Mouse (Mus musculus) gonadal fat pad, adult 2 months (tissue): Measurements from ENCODE around the gene Nol8. TPM values are rescaled to one million over a fixed set of nuclear protein-coding genes. Genes with fewer than 3 reads are reported as not detected.

Source experiments
- DNase-seq: peaks from one replicate; pipeline ENCODE4 v3.0.0-alpha.2; 2012; ENCODE audit warnings: low read depth
- polyA plus RNA-seq: library from polyadenylated mRNA; depleted of rRNA; stranded (reverse); fragments of >200 nt; gene quantifications from 2 replicates; pipeline ENCODE4 v1.2.3, GENCODE M21; 2012; rRNA removed

Gene Nol8
- 2.1 and 2.5 TPM in 2 replicates for polyA plus RNA-seq

DNA sequence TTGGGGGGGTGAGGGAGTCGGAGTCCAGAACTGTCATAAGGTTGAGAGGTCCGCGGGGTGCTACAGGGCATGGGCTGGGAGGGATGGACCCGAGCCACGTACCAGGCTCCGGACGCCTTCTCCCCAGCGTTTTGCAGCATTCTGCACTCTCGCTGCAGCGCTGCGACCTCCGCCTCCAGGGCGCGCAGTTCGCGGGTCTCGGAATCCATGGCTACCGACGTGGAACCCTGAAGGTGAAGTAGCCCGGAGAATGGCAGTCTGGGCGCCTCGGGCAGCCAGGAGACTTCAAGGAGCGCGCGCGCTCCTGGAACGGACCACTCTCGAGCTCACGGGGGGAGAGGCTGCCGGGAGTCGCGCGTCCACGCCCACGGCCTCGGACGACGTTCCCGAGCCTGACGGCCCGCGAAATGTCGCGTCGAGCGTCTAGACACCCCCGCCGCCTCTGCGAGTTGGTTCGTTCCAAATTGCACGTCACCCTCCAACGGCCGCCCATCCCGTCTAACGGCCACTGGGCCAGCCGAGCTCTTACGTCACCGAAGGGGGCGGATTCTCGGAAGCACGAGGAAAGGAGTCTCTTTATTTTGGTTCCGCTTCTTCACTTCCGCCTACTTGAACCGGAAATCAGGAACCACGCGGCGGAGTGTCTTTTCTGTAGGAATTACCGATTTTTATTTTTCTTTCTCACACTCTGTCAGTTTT, at the start of gene Nol8, which contains the start of gene Cenpp:
Gene Nol8, plus strand, starts transcription at position 598 of the 699 bp plus-strand sequence.
Gene Cenpp, minus strand, starts transcription at position 305 of the 699 bp plus-strand sequence.
- peak; percentile 79 for DNase-seq

DNA sequence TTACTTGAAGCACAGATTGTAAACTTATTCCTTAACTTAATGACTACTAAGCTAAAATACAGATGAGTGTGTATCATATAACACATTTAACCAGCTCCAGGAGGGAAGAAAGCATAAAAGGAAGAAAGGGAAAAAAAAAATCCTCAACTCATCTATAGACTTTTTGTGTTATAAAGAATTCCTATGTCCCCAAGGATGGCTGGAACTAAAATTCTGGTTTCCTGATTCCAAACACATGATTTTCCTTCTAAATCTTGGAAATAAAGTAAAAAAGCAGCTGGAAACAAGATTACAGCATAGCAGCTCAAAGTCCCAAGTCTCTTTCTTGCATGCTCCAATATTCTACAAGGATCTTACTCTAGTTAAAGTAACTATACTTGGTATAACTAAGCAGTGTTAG, 49.3 kb upstream of the Nol8 start:
- no peak for DNase-seq

DNA sequence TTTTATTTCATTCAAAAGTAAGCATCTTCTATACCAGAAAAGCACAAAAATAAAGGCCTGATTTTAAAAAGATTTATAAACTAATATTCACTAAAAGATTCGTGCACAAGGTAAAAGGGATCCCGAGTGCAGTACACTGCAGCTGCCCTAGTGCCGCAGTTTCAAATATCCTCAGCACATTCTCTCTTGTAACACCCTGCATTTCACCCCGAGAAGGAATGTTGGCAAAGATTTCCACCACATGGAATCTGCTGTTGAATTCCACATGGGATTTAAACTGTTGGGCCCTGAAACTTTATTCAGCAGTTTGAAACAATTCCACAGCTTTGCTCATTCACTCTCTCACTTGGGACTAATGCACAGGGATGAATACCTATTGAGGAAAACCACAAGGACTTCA, 45.2 kb upstream of the Nol8 start, which contains the start of gene Ogn:
Gene Ogn, plus strand, starts transcription at position 333 of the 400 bp plus-strand sequence.
- DNase-seq, result no peak

DNA sequence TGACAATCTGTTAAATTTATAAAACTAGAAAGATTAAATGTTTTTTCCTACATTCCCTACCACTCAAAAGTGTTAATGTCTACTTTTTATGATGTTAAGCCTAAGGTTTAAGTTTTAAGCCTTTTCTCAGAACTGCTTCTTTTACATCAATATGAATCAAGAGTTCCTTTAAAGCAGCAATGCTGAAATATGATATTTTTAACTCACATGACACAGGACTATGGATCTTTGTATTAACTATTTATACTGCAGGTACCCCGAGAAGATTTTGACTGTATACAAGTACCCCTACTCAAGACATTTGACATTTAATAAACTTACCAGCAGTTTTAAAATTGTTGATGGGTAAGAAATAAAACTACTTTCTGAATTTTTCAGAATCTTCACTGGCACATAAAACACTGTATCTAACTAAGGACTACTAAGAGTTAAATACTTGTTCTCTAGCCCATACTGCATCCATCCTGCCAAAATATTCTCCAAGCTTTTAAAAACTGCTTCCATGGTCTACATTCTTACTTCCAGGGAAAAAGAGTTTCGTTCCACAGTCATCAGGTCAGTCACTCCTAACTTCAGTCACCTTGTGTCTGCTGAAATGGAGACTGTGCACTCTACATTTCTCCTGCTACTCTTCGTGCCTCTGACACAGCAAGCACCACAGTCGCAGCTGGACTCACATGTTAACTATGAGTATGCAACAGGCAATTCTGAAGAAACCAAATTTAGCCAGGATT, 44.1 kb upstream of the Nol8 start:
- no peak for DNase-seq

DNA sequence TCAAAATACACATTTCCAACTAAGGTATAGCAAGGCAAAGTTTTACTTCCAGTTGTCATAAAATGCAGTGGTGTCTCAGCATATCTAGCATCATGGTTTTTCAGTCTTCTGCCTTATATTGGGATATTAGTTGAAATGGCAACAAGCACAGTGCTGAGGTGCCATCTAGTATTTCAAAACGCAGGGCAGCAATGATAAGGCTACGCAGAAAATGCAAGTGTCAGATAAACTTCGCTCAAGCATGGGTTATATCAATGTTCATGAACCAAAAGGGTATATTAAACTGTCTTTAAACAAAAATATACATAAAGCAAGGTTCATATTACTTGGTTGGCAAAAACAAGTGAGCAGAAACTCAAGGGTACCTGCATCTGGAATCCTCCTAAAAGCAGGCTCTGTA, 35.9 kb upstream of the Nol8 start:
- no peak for DNase-seq

DNA sequence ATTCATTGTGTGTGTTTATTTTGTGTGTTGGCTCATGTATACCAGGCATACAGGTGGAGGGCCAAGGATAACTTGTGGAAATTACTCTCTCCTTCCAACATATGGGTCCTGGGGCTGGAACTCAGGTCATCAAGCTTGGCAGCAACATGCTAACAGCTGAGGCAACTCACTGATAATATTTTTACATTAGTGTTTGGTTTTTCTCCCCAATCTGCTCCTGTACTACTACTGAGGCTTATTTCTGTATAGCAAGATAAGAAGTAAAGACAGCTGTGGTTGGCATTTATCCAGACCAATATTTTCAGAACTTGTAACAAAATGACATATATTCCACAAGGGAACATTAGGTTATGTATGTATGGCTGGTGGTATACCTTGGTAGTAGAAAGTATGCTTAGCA, 34.5 kb upstream of the Nol8 start:
- DNase-seq, result no peak

DNA sequence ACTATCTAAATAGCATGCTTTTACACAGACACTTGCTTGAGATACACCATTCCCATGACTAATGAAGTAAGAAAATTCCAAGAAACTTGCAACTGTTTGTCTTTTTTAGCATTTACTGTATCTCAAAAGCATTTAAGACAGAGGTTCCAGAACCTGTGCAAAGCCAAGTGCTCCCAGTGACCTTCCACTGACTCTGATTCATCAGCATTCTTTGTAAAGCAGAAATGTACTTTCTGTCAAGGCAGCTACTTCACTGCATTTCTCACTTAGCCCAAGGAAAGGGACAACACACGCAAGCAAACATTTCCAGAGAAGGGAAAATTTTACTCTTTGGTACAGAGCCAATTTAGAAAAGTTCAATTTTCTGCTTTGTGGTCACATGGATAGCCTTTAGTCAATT, 29.7 kb upstream of the Nol8 start:
- no peak for DNase-seq

DNA sequence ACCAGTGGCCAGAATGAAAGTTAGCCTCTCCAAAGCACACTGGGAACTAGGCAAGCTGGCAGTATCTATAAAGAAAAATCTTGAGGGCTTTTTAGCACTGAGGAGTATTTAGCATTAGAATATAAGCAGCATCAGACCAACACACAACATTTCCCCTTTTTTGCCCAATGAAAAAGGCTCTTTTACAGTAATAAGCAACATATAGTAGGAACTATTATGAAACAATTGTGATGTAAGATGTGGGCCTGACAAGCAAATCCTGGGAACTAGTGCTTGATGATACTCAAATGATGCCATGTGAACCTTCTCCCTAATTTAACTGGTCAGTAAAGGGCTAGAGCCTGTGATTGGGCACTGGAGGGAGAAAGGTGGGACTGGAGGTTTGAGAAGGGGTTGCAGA, 24.7 kb upstream of the Nol8 start:
- no peak for DNase-seq

DNA sequence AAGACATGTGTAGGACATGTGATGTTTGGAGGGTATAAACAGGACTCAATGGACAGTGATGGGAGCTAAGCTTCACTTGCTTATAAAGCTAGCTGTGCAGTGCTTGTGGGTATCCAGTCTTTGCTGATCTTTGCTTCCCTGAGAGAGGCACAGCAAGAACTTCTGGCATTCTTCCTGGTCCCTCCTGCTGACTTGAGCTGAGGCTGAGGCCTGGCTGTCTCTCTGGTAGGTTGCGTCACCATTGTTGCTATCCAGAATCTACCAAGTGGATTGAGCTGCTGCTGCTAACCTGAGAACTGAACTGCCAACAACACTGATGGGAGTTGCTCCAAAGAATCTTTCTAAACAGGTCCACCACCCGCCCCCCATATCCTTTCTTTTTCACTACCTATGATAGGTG, 23.8 kb upstream of the Nol8 start:
- DNase-seq, result no peak

DNA sequence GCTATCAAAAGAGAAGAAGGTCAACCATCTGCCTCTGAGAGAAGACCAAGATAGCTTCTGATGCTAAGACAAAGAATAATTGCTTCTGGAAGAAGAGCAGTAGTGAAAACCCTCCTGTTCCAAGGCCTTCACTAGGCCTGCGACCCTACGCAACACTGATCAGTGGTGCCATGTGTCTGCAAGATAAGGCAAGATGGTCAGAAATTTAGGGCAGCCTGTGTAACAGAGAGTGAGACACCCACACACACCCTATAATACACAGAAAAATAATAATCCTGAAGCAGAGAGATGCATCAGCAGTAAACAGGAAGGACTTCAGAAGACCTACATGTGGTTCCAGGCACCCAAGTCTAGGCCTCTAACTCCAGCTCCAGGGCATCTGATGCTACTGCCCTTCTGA, 12.9 kb upstream of the Nol8 start:
- DNase-seq, result no peak

DNA sequence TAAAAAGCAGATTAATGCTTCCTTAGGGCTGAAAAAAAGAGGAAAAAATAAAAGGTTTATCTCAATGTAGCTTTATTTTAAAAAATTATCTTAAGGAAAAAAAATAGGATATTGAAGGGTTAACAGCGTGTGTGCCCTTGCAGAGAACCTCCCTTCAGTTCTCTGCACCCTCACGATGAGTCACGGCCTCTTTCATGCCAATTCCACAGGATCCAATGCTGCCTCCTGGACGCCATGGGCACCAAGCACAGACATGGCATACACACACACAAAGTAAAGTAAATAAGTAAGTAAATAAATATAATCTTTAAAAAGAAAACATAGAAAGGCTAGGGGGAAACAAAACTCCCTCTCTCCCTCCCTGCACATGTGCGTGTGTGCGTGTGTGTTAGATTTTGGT, 10.2 kb upstream of the Nol8 start:
- no peak for DNase-seq

DNA sequence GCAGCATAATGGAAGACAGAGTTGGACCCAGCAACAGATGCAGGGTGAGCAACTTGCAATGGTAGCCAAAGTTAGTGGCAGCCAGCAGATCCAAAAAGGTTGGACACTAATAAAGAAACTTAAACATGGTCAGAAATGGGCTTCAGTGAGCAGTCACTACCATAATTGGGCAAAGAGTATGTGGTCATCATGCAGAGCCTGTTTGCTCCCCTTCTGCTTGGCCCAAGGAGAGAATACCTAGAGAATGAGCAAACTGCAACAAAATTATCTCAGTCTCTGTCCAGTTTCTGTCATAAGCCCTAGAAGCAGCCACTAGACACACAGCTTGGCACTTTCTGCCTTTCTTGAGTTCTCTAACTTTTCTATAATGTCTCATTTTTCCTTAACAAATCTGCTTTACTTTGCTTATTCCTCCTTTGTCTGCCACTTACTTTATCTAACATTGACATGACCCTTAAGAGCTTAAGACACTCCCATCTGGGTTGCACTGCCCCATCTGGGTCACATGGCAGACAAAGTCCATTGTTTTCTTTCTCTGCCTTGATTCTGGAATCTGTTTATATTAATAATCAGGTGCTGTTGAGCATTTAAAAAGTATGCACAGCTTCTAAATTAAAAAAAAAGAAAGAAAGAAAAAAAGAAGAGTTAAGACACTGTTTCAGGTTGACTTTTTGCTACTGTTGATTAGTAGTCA, 9.1 kb upstream of the Nol8 start:
- no peak for DNase-seq

DNA sequence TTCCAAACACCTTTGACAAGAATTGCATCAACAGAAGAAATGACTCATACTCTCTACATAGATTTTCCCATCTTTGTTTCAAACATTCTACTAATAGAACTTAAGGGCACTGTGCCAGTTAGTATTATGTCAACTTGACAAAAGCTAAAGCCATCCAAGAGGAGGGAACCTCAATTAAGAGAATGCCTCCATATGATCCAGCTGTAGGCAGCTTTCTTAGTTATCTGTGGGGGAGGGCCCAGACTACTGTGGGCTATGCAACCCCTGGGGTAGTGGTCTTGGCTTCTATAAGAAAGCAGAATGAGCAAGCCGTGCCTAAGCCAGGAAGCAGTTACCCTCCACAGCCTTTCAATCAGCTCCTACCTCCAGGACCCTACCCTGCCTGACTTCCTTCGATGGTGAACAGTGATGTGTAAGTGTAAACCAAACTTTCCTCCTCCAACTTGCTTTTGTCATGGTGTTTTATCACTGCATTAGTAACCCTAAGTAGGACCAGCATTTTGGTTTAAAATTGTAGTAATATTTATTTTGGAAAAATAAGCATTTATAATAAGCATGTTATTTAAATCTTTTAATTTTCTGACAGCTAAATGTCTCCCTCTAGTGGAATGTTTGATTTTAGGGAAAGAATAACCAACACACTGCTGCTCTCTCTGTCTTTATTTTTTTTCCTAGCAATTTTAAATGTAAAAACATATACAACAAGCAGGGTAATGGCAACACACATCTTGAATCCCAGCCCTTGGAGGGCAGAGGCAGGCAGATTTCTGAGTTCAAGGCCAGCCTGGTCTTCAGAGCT, 7.9 kb upstream of the Nol8 start:
- no peak for DNase-seq

DNA sequence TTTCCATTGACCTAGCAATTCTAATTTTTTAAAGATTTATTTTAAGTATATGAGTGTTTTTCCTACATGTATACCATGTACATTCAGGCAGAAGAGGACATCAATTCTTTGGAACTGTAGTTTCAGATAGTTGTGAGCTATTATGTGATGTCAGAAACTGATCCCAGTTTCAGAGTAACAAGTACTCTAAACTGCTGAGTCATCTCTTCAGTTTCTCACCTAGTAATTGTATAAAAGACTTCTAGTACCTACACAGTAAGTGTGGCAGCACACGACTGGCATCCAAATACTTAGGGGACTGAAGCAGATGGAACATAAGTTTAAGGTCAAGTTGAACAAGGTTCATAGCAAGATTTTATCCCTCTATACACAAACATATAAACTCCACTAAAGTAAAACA, 6.9 kb upstream of the Nol8 start:
- DNase-seq, result no peak

DNA sequence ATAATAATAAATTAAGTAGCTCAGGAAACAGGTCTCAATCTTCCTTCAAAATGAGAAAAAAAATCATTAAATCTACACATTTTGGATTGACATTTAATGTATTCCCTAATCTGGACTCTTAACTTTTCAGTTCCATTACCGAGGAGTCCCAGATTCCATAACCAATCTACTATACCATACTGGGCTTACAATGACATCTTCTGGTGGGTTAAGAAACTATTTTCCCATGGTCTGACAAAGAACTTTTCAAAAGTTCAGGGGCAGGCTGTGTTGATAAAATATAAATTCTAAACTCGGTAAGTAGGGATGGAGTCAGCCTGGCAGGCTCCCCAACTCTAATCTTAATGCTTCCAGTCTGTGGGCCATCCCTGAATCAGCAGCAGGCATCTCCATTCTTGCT, 1.7 kb upstream of the Nol8 start:
- DNase-seq, result no peak

DNA sequence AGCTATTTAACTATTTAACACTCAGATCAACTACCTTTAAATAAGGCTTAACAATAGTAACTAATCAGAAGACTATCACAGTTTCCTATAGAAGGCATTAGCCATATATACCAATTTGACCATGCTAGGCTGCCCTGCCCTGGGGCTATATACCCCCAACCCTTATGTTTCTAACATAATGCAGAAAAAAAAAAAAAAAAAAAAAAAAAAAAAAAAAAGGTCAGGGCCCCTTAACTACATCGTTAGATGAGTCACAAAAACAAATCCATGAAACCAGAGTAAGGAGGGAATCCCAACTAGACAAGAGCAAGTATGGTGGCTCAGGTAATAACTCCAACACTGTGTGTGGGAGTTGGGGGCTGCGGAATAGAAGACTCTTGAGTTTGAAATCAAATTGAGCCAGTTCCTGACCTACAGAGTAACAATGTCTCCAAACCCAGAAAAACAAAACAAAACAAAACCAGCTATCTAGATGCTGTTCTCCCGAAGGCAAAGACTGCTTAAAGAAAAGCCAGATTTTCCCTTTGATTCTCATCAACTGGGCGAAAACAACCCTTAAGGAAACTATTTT, 1.0 kb upstream of the Nol8 start:
- no peak for DNase-seq

DNA sequence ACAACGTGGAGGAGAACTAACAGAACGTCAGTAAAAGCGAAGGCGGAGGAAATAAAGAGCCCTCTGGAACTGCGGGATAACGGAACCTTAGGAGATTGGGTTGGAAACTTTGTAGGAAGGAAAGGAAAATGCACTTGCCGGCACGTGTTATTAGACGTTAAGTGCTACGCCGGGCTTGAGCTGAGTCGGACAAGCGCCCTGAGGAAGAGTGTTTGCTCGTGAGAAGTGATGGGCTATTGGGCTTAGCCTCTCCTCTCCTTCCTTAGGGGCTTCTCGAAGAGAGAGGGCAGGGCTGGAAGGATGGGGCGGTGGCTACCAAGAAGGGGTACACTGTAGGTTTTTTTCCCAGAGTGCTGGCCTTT, 283 bp downstream of the Nol8 start:
- no peak for DNase-seq

DNA sequence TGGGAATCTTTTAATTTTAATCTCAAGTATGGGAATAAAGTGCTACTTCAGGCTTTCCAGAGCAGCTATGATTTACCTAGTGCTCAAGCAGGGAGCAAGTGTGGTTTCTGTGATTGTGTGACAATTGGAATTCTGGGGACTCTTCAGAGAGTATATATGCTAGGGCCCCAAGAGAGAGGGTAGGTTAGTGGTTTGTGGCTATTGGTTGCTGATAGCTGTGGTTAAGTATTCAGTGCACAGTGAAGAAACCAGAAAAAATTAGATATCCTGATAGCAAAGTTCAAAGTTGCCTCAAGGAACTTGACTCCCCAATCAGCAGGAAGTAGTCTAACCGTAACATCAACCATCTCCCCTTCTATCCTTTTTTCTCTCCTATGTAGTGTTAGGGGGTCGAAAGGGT, 24.9 kb downstream of the Nol8 start:
- no peak for DNase-seq

DNA sequence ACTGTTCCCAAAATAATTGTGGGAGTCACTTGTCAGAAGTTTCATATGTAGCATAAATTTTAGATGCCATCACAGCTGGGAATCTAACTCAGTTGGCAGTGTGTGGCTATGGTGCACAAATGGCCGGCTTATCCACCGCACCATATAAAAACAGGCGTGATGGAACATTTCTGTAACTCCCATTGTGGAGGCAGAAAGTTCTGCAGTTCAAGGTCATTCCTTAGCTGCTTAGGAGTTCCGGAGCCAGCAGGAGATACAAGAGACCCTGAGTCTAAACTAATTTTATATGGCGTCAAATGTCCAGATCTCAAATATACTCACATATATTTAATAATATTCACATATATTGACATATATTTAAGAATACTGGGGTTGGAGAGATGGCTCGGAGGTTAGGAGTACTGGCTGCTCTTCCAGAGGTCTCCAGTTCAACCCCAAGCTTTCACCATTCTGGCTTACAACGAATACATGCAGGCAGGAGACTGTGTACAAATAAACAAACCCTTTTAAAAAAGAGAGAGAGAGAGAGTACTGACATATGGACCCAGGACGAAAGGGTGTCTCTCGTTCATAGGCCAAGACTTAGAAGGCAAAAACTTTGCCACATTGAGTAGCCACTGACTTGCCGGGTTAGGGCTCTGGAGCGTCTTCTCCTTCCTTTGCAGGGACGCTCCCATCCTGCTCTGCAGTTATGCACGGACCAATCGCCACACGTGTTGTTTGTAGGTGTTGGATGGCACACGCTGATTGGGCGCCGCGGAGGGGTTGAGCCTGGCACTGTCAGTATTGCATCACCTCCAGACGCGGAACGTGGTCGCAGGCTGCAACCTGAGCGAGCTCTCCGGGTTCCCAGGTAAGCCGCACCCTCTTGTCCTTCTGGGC, 28.7 kb downstream of the Nol8 start, which contains the start of gene Iars:
Gene Iars, plus strand, starts transcription at position 750 of the 882 bp plus-strand sequence.
- peak; percentile 79 for DNase-seq

DNA sequence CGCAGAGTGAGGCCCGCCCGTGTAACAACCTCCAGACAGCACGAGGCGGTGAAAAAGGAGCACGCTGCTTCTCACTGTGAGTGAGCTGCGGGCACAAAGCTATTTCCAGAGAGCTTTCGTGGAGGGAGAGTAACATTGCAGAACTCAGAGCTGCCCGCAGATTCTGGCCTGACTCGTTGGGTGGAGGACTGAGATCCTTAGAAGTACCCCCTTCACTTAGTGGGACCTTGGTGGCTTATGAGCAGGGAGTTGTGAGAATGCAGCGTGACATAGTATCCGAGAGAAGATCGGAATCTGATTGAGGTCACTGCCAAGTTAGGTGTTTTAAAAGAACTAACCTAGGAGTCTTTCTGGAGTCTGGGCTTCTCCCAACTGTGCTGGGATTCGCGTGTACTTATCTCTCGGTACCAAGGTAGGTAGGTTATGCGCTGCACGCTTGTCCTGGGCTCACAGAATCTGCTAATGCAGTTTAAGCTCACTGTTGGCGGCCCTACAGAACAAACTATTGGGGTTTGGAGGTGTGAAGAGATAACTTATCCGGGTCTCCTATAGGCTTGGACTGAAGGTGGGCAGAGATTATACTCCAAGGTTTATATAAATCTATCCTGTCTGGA, 29.5 kb downstream of the Nol8 start:
- DNase-seq, result no peak
